Mouse (Mus musculus): ENCODE results near the gene Pls1.

DNA sequence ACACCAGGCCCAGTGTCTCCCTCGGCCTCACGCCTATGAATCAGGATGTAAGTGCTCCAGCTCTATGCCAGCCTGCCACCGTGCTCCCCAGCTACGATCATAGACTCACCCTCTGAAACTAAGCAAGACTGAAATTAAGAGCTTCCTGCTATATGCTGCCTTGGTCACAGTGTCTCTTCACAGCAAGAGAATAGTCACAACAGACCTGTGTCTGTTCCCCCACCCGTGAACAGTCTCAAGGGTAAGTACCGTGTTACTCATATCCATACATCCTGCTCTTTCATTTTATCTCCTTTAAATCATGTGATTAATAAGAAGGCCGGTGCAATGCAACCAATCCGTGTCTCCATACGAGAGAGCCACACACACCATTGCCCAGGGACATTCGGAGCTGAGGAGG lies 9.4 kb downstream of the Pls1 start:
- TF ChIP-seq CTCF (IDR thresholded peaks at IDR 0.05; ENCODE audit: low read depth), result no peak
- TF ChIP-seq EP300 (IDR thresholded peaks at IDR 0.05; ENCODE audit: low read depth), result no peak

Measured in liver, postnatal 0 days (tissue).